Mouse (Mus musculus): Measurements from ENCODE around the gene Gm3187. TPM values are rescaled to one million over a fixed set of nuclear protein-coding genes. Genes with fewer than 3 reads are reported as not detected.
"Not testable (repeated sequence)": the region's sequence is repeated elsewhere in the genome, so short reads cannot be mapped to it uniquely, and the experiment has no call there.

Gene Gm3187
- not detected for total RNA-seq (2021)

GRCm38 (mm10) chr14:5483907-5484306 is at the start of gene Gm3187:
TSS of gene Gm3187 (plus strand) at chr14:5484207.
- intact Hi-C loops (cut with DNase I); DNase-seq: not testable (repeated sequence)

GRCm38 (mm10) chr14:5455367-5455766 is 28.6 kb upstream of the Gm3187 start, which contains the start of gene Gm3194:
TSS of gene Gm3194 (minus strand) at chr14:5455467.
- DNase-seq; intact Hi-C loops (cut with DNase I): not testable (repeated sequence)

- DNase-seq; intact Hi-C loops (cut with DNase I): not testable (repeated sequence)
Measured at GRCm38 (mm10) chr14:5460469-5460868, 23.5 kb upstream of the Gm3187 start.

- intact Hi-C loops (cut with DNase I); DNase-seq: not testable (repeated sequence)
Measured at GRCm38 (mm10) chr14:5477730-5478129, 6.3 kb upstream of the Gm3187 start, which contains the start of gene Gm8246. TSS of gene Gm8246 (minus strand) at chr14:5477830.

- intact Hi-C loops (cut with DNase I); DNase-seq: not testable (repeated sequence)
Measured at GRCm38 (mm10) chr14:5501374-5501773, 17.4 kb downstream of the Gm3187 start, which contains the start of gene Gm3488. TSS of gene Gm3488 (plus strand) at chr14:5501674.

GRCm38 (mm10) chr14:5538196-5538595 is 54.2 kb downstream of the Gm3187 start, which contains the start of gene Gm3532:
TSS of gene Gm3532 (plus strand) at chr14:5538496.
- intact Hi-C loops (cut with DNase I); DNase-seq: not testable (repeated sequence)

Other genes starting within 250 kb of the Gm3187 start
- gene Gm3526, start 223.6 kb upstream of the Gm3187 start, total RNA-seq (2021), result not detected
- not detected for gene Gm3542, start 149.3 kb upstream of the Gm3187 start, total RNA-seq (2021)
- not detected for gene Gm3500, start 95.2 kb upstream of the Gm3187 start, total RNA-seq (2021)
- gene Gm3194, start 28.7 kb upstream of the Gm3187 start, total RNA-seq (2021), result under 1 TPM in 1 of 2 experiments, not detected in 1; 0.50 TPM
- gene Gm8246, start 6.4 kb upstream of the Gm3187 start, total RNA-seq (2021), result not detected
- gene Gm3488, start 17.5 kb downstream of the Gm3187 start, total RNA-seq (2021), result under 1 TPM; 0.17 to 0.35 TPM
- not detected for gene Gm3532, start 54.3 kb downstream of the Gm3187 start, total RNA-seq (2021)
- not detected for gene Gm8265, start 148.8 kb downstream of the Gm3187 start, total RNA-seq (2021)
- gene Gm9603, start 203.2 kb downstream of the Gm3187 start, total RNA-seq (2021), result not detected